Mouse (Mus musculus): ENCODE results near the gene Cyyr1. TPM values are rescaled to one million over a fixed set of nuclear protein-coding genes. Genes with fewer than 3 reads are reported as not detected.
A peak's percentile ranks its signal among the peaks of the same experiment; 100 is the strongest.

Cyyr1 gene
- total RNA-seq, 1 experiment from 2014 or later: 19.6 TPM

- no peak for DNase-seq
Observed at GRCm38 (mm10) chr16:85455043-85455442, 98.2 kb downstream of the Cyyr1 start.

GRCm38 (mm10) chr16:85446306-85446705, 106.9 kb downstream of the Cyyr1 start:
- no peak for DNase-seq

GRCm38 (mm10) chr16:85445801-85446200, 107.4 kb downstream of the Cyyr1 start:
- DNase-seq: no peak

- peak; percentile 70 for DNase-seq
Observed at GRCm38 (mm10) chr16:85435427-85435826, 117.8 kb downstream of the Cyyr1 start.

GRCm38 (mm10) chr16:85429173-85429572, 124.0 kb downstream of the Cyyr1 start:
- DNase-seq: peak; percentile 17

- no peak for DNase-seq
Observed at GRCm38 (mm10) chr16:85422889-85423288, 130.3 kb downstream of the Cyyr1 start.

- peak; percentile 75 for DNase-seq
Observed at GRCm38 (mm10) chr16:85415415-85415814, 137.8 kb downstream of the Cyyr1 start.

GRCm38 (mm10) chr16:85393430-85393948, 159.7 kb downstream of the Cyyr1 start:
- peak; percentile 12 for DNase-seq

- no peak for DNase-seq
Observed at GRCm38 (mm10) chr16:85386801-85387200, 166.4 kb downstream of the Cyyr1 start.

Other genes with a start within 250 kb of the Cyyr1 start
- 13.8 and 16.4 TPM in 2 replicates for gene Adamts1, start 249.7 kb upstream of the Cyyr1 start, total RNA-seq (2021)